Mouse (Mus musculus): ENCODE data around the gene Ikbke.

DNA sequence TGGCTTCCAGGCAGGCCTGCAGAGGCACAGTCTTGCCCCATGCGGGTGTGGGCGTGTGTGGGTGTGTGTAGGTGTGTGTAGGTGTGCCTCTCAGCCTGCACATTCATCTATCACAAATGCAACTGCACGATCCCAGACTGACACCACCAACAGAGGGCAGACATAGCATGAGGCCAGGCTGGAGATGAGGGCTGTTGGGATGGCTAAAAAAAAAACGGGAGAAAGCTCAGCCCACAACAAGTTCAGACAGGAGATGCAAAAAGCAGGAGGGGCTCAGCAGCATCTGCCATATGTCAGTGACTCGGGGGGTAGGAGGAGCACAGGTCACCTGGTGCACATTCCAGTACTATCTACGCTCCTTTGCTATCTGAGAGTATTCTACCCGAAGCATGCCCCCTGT, 51.2 kb downstream of the Ikbke start:
- no peak for TF ChIP-seq CTCF (IDR thresholded peaks at IDR 0.05; ENCODE audit: borderline replicate concordance, control insufficient read depth, extremely low read depth, insufficient read depth, low read length, poor library complexity)
- TF ChIP-seq POLR2A (IDR thresholded peaks at IDR 0.05; ENCODE audit: control insufficient read depth, extremely low read depth, insufficient read depth, low read length, poor library complexity), result no peak
